Comparison of ENCODE assay signal across 18 mouse cellular contexts in the genomic region with DNA sequence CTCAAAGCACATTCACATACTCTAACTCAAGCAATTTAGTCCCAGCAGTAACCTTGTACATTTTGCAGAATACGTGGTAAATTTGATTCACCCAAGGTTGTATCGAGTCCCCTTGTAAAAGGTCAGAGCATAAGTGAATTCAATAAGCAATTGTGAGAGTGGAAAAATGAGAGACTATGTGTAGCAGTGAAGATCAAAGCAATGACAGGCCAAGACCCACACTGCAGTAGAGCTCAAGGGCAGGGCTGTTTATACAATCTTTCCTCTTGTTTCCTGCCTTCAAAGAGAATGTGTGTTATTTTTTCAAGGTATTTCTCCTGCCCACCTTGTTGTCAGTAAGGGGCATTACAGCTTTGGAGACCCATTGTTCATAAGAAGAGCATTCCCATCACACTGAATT.
A peak's percentile ranks its signal among the peaks of the same experiment; 100 is the strongest.
DNase-seq lines count a peak whose midpoint lies in the region; ATAC-seq lines count a peak whose summit lies in the region.
"Had no signal": no experiment of that assay in that cellular context is flagged by ENCODE, and none has a peak within 500 bp of the region (broad histone marks: within the 10 kb centered on the region; RNA-seq: fewer than 3 reads in every experiment).

No protein-coding gene starts in this region.

- 0 out of 2 replicates have a peak, but pooled peaks have one; percentile 13 for ATAC-seq in neutrophil, adult 5-6 weeks (ENCODE audit: extremely low read depth, insufficient number of reproducible peaks, low FRiP score, poor library complexity, severe bottlenecking)
- ATAC-seq: forebrain, embryonic 14.5 days; forebrain, postnatal 0 days had no signal

- peak; percentile 53 for DNase-seq in CD4-positive, CD25-positive, alpha-beta regulatory T cell, adult 2 months (ENCODE audit: low read depth, low spot score)
- peak; percentile 40 for DNase-seq in T-cell, adult 2 months (ENCODE audit: low spot score)
- DNase-seq in induced T-regulatory cell, adult 2 months (ENCODE audit: low read depth) = peak; percentile 24
- DNase-seq in frontal cortex, postnatal 36 days (ENCODE audit: low spot score in 2 of 2) = no peak
- DNase-seq in kidney, postnatal 4 days = no peak
- DNase-seq in heart, adult 8-10 months (ENCODE audit: low spot score) = no peak
- DNase-seq: adrenal gland, postnatal 25 days; cerebellum, adult 18-20 months; cerebellum, adult 9-10 months; cerebellum, postnatal 14 days; forebrain, postnatal 0 days; gastrocnemius, postnatal 10 days; gastrocnemius, postnatal 36 days; heart, adult 2 months; kidney, adult 11 months; kidney, adult 8-10 months had no signal

Comparison
In these comparisons a context has a peak if more than half of its experiments do, and no peak if none do; other contexts are left out.
1. DNase-seq: peak in CD4-positive, CD25-positive, alpha-beta regulatory T cell, adult 2 months (single experiment), T-cell, adult 2 months (single experiment) and induced T-regulatory cell, adult 2 months (single experiment); none in frontal cortex, postnatal 36 days (0 of 2), kidney, postnatal 4 days (0 of 2) and heart, adult 8-10 months (single experiment).